Mouse (Mus musculus) 3134 (cell line): ENCODE measurements at regions not wholly inside any gene's neighbourhood (a gene's known extent, or its start where the extent isn't known, plus 50 kb on each side); places are given as distances from the start of the nearest gene placed in this dataset.

Experiments used
- DNase-seq: peaks from one replicate; pipeline ENCODE4 v3.0.0-alpha.2; 2011; ENCODE audit warnings: low spot score; ENCODE audit not compliant: insufficient read length; ENCODE audit errors: extremely low read depth

DNA sequence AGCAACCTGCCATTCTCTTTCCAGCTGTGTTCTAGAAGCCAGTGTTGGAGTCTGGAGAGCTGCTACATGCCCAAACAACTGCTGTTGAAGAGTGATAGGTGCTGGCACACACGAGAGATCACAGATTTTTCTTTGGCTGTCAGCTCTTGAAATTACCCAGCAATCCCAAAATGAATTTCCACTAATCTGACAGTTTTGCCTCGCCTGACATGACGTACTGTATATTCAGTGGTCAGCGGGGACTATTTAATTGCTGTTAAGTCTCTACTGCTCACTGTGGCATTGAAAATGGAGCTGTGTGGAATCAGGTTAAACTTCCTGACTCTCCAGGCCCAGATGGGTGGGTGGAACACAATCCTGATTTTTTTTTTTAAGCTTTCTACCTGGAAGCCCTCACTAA lies 222.5 kb downstream of the Gm11011 start:
- no peak for DNase-seq

GRCm38 (mm10) chr2:169360272-169360671 lies 227.3 kb downstream of the Gm11011 start:
- peak; percentile 6 for DNase-seq

- DNase-seq: no peak
These were observed 230.1 kb downstream of the Gm11011 start for GRCm38 (mm10) chr2:169357400-169357799.

GRCm38 (mm10) chr2:169351547-169351946 lies 236.0 kb downstream of the Gm11011 start:
- DNase-seq: no peak

GRCm38 (mm10) chr2:169346107-169346506 lies 241.4 kb downstream of the Gm11011 start:
- DNase-seq: no peak

DNA sequence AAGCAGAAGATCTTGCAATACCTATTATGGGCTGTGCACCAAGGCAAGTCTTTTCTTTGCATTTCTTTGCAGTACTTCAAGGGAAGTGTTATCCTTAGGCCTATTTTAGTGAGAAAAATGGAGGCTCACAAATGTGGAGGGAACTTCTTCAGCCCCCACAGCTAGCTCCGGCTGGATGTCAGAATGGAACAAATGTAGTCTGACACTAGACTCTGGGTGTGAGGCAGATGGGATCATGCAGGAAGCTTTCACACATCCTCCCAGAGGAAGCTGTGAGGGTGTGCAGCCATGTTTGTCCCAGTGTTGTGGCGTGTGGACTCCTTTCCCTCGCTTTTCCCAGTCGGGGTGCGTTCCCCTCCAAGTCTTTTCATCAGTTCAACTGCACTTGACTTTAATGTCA lies 268.0 kb downstream of the Gm11011 start:
- no peak for DNase-seq

- no peak for DNase-seq
These were observed 273.1 kb downstream of the Gm11011 start for GRCm38 (mm10) chr2:169314396-169314930.

- no peak for DNase-seq
These were observed 275.7 kb downstream of the Gm11011 start for GRCm38 (mm10) chr2:169311821-169312220.

- no peak for DNase-seq
These were observed 276.2 kb downstream of the Gm11011 start for GRCm38 (mm10) chr2:169311356-169311755.

GRCm38 (mm10) chr2:169304360-169304759 lies 283.2 kb downstream of the Gm11011 start:
- DNase-seq: no peak

GRCm38 (mm10) chr2:169300966-169301365 lies 286.6 kb downstream of the Gm11011 start:
- DNase-seq: no peak

- DNase-seq: no peak
These were observed 287.1 kb downstream of the Gm11011 start for GRCm38 (mm10) chr2:169300411-169300810.

- no peak for DNase-seq
These were observed 289.5 kb downstream of the Gm11011 start for GRCm38 (mm10) chr2:169297841-169298627.

DNA sequence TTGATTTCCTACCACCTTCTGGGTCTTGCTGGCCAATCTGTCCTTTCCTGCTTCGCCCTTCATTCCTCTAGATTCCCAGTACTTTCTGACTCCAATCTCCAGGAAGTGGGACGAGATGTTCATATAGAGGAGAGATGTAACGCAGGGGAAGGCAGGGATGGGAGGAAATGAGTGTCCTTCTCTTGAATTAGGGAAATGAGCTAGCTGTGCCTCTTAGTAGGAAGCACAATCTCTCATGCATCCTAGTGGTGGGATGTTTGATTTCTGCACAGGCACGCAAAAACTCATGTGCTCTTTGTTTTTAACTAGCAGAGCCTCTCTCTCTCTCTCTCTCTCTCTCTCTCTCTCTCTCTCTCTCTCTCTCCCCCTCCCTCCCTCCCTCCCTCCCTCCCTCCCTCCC lies 290.3 kb downstream of the Gm11011 start:
- no peak for DNase-seq

- no peak for DNase-seq
These were observed 294.2 kb downstream of the Gm11011 start for GRCm38 (mm10) chr2:169293351-169293750.

DNA sequence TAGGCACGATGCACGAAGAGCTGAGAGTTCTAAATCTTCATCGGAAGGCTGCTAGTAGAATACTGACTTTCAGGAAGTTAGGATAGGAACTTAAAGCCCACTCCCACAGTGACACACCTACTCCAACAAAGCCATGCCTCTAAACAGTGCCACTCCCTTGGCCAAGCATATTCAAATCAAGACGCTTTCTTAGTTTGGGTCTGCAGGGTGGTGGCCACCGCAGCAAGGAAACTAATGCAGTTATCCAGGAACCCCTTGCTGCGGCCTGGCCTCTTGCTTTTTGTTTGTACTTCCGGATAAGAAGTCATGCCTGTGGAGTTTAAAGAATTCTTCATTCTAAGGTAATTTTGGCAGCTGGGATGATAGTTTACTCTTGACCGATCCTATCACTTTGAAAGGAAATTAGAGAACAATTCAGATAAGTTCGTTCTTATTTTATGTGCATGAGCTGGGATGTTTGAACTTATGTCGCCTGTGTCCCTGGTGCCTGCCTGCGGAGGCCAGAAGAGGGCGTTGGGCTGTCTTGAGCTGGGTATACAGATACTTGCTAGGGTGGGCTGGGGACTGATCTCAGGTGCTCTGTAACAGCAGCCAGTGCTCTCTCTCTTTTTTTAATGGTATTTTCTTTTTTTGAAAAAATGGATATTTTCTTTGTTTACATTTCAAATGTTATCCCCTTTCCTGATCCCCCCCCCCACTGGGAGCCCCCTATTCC lies 298.5 kb downstream of the Gm11011 start:
- DNase-seq: no peak

DNA sequence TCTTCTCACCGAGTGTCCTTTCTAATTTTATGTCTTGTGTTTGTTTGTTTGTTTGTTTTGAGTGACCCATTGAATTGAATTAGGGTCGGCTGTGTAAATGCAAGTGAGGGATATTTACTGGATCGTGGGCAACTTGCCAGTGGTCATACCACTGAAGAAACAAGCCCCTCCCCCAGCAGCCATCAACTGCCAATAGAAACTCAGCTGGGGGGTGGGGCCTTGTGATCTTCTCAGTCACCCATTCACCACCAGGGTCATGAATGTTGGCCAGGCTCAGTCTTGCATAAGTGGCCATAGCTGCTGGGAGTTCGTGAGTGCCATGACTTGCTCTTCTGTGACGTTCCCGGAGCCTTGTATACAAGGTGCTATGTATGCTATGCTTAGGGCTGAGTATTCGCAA lies 300.8 kb downstream of the Gm11011 start:
- DNase-seq: no peak

- no peak for DNase-seq
These were observed 304.9 kb downstream of the Gm11011 start for GRCm38 (mm10) chr2:169282508-169283117.

DNA sequence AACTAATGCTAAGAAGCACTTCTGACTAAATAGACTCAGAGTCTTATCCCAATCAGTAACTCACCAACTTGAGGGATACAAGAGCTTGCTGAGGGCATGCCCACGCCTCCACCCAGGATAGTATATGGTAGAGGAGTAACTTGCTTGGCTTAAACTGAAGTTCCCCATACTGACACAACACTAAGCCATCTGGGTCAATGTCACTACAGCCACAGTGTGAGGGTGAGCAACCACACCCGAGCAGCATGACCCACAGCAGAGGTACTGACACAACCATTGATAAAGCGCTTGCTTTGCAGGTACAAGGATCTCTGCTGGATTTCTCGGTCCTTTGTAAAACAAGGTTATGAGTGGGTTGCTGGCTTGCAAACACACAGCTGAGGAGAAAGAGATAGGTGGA lies 312.2 kb downstream of the Gm11011 start:
- no peak for DNase-seq

GRCm38 (mm10) chr2:169274101-169274500 lies 313.4 kb downstream of the Gm11011 start:
- no peak for DNase-seq

DNA sequence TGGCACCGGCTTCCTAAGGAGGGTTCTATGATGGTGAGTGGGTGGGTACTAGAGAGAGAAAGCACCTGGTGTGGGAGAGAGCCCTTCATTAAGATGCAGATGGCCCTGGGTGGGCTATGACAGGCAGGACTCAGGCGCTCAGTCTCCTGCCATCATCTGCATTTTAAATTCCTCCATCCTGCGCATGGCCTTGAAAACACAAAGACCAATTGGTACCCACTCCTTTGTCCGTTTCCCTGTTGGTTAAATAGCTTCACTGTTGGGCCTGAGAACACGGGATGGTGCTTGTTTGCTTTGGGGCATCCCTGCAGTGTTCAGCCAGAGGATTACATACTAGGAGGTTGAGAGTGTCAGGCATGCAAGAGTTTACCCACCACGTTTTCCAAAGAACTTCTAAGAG lies 314.9 kb downstream of the Gm11011 start:
- DNase-seq: no peak
